Mouse (Mus musculus) stomach, postnatal 0 days (tissue): ENCODE measurements around the gene Sept7. TPM values are rescaled to one million over a fixed set of nuclear protein-coding genes. Genes with fewer than 3 reads are reported as not detected.
A peak's percentile ranks its signal among the peaks of the same experiment; 100 is the strongest.

Experiments
- ATAC-seq: fragments of 200-750 bp; cut with Nextera tagmentation; 2 replicates; pipeline ENCODE4 v1.8.0; 2017; ENCODE audit not compliant: low FRiP score, low TSS enrichment
- DNase-seq: peaks from one replicate; pipeline ENCODE4 v3.0.0-alpha.2; 2016; ENCODE audit warnings: low spot score
- H3K27ac ChIP-seq: fragments of 300-500 bp; sonication (generic); replicated peaks from 2 replicates; pipeline ENCODE4 v1.5.1; 2014; ENCODE audit warnings: mild to moderate bottlenecking, control low read depth
- H3K27me3 ChIP-seq: fragments of 300-500 bp; sonication (generic); 2 replicates; pipeline ENCODE4 v1.6.1; 2014; ENCODE audit warnings: low read length; ENCODE audit not compliant: control insufficient read depth, insufficient read depth
- H3K36me3 ChIP-seq: fragments of 300-500 bp; sonication (generic); 2 replicates; pipeline ENCODE4 v1.6.1; 2014; ENCODE audit warnings: low read length, mixed read lengths; ENCODE audit not compliant: control insufficient read depth, insufficient read depth
- H3K4me1 ChIP-seq: fragments of 300-500 bp; sonication (generic); replicated peaks from 2 replicates; pipeline ENCODE4 v1.6.1; 2014; ENCODE audit warnings: antibody characterized with exemption; ENCODE audit not compliant: control insufficient read depth, insufficient read depth
- H3K4me2 ChIP-seq: fragments of 300-500 bp; sonication (generic); replicated peaks from 2 replicates; pipeline ENCODE4 v1.6.1; 2014; ENCODE audit warnings: low read depth, mild to moderate bottlenecking, control low read depth, moderate library complexity
- H3K4me3 ChIP-seq: fragments of 300-500 bp; sonication (generic); 2 replicates; pipeline ENCODE4 v1.5.1; 2014; ENCODE audit warnings: low read depth, low read length, control low read depth
- H3K9ac ChIP-seq: fragments of 300-500 bp; sonication (generic); 2 replicates; pipeline ENCODE4 v1.6.1; 2014; ENCODE audit warnings: mild to moderate bottlenecking, low read length, control low read depth, mixed read lengths
- H3K9me3 ChIP-seq: fragments of 300-500 bp; sonication (generic); 2 replicates; pipeline ENCODE4 v1.6.1; 2016; ENCODE audit warnings: low read length; ENCODE audit not compliant: control insufficient read depth
- CTCF ChIP-seq: IDR thresholded peaks from 2 replicates; pipeline ENCODE4 v1.5.1; 2016; ENCODE audit warnings: antibody characterized with exemption, low read depth, mild to moderate bottlenecking, moderate library complexity
- EP300 ChIP-seq: optimal IDR thresholded peaks from 2 replicates; pipeline ENCODE3; 2016; ENCODE audit warnings: antibody characterized with exemption
- WGBS: fragments of 180-500 bp; shearing (Covaris S2); extraction: QIAGEN DNeasy Blood & Tissue Kit; methylation state at CpG from one replicate; pipeline ENCODE4 v1.1.7; 2014; 5-methylcytosine and 5-hydroxymethylcytosine counted together
- polyA plus RNA-seq: library from polyadenylated mRNA; unstranded; fragments of >200 nt; fragmentation: Nextera tagmentation; extraction: Ambion mirVana; gene quantifications from 2 replicates; pipeline ENCODE4 v1.2.1, GENCODE M21; 2015

Sept7 gene
- 154 and 175 TPM in 2 replicates for polyA plus RNA-seq

GRCm38 (mm10) chr9:25252283-25252726 lies at the start of gene Sept7:
Gene Sept7 (plus strand): TSS chr9:25252439.
- TF ChIP-seq EP300 (peak; percentile 99), CTCF (peak; percentile 46)
- Histone ChIP-seq H3K27me3 (no peaks in the 10 kb centered on the region), H3K9ac (peak within 1 kb of the TSS; percentile 99), H3K9me3 (no peaks in the 10 kb centered on the region), H3K27ac (peak within 1 kb of the TSS; percentile 99), H3K4me1 (0 out of 2 replicates have a peak, but pooled peaks cover 2% of the 10 kb centered on the region), H3K4me2 (peak within 1 kb of the TSS; percentile 62), H3K4me3 (peak within 1 kb of the TSS; percentile 100), H3K36me3 (no peaks in the 10 kb centered on the region)
- DNase-seq (peak; percentile 99), ATAC-seq (peak; percentile 99)
- WGBS, result under 1% methylated on average over 51 of the region's 54 CpGs

GRCm38 (mm10) chr9:25208087-25208803 lies 44.0 kb upstream of the Sept7 start:
- H3K27me3 ChIP-seq, result no peaks in the 10 kb centered on the region
- TF ChIP-seq EP300 (no peak), CTCF (no peak)
- H3K9ac ChIP-seq, result no peak overlapping the region
- no peak for DNase-seq
- no peaks in the 10 kb centered on the region for H3K9me3 ChIP-seq
- no peak overlapping the region for H3K4me2 ChIP-seq
- no peak overlapping the region for H3K27ac ChIP-seq
- no peak overlapping the region for H3K4me3 ChIP-seq
- 47% methylated on average over 8 of the region's 8 CpGs for WGBS
- H3K4me1 ChIP-seq, result no peaks in the 10 kb centered on the region
- no peaks in the 10 kb centered on the region for H3K36me3 ChIP-seq
- no peak for ATAC-seq

- H3K27me3 ChIP-seq, result no peaks in the 10 kb centered on the region
- ATAC-seq, result peak; percentile 47; the same call in 1 of the 2 replicates
- H3K36me3 ChIP-seq, result no peaks in the 10 kb centered on the region
- no peaks in the 10 kb centered on the region for H3K4me1 ChIP-seq
- peak; percentile 18 for DNase-seq
- H3K4me3 ChIP-seq, result no peak overlapping the region
- no peak overlapping the region for H3K9ac ChIP-seq
- peak overlapping the region; percentile 49; the same call in 1 of the 2 replicates for H3K27ac ChIP-seq
- WGBS, result 53% methylated on average over 9 of the region's 9 CpGs
- TF ChIP-seq CTCF (no peak), EP300 (no peak)
- no peak overlapping the region for H3K4me2 ChIP-seq
- H3K9me3 ChIP-seq, result no peaks in the 10 kb centered on the region
These were observed 39.7 kb upstream of the Sept7 start for GRCm38 (mm10) chr9:25212309-25213163.

GRCm38 (mm10) chr9:25213164-25213557 lies 39.1 kb upstream of the Sept7 start:
- 0 out of 2 replicates have a peak overlapping the region, but pooled peaks have one; percentile 24 for H3K27ac ChIP-seq
- TF ChIP-seq EP300 (no peak), CTCF (no peak)
- H3K27me3 ChIP-seq, result no peaks in the 10 kb centered on the region
- H3K36me3 ChIP-seq, result no peaks in the 10 kb centered on the region
- H3K9ac ChIP-seq, result no peak overlapping the region
- H3K9me3 ChIP-seq, result no peaks in the 10 kb centered on the region
- no peak overlapping the region for H3K4me3 ChIP-seq
- H3K4me1 ChIP-seq, result no peaks in the 10 kb centered on the region
- H3K4me2 ChIP-seq, result no peak overlapping the region
- DNase-seq, result no peak
- ATAC-seq, result no peak

GRCm38 (mm10) chr9:25215411-25215810 lies 36.8 kb upstream of the Sept7 start:
- H3K9me3 ChIP-seq, result no peaks in the 10 kb centered on the region
- ATAC-seq, result no peak

More at GRCm38 (mm10) chr9:25215411-25215810, 36.8 kb upstream of the Sept7 start:
- H3K4me3 ChIP-seq, result no peak overlapping the region
- H3K27me3 ChIP-seq, result no peaks in the 10 kb centered on the region
- H3K27ac ChIP-seq, result no peak overlapping the region
- H3K4me1 ChIP-seq, result no peaks in the 10 kb centered on the region
- TF ChIP-seq CTCF (no peak), EP300 (no peak)
- no peaks in the 10 kb centered on the region for H3K36me3 ChIP-seq
- H3K9ac ChIP-seq, result no peak overlapping the region
- WGBS, result 18% methylated on average over 3 of the region's 3 CpGs
- DNase-seq, result no peak
- no peak overlapping the region for H3K4me2 ChIP-seq
